Mouse (Mus musculus) liver, embryonic 14.5 days (tissue): ENCODE data around the gene Ube2i.

Experiments
- CTCF ChIP-seq: IDR thresholded peaks from 2 replicates; pipeline ENCODE4 v1.5.1; 2016; ENCODE audit warnings: antibody characterized with exemption, low read depth, control low read depth
- EP300 ChIP-seq: IDR thresholded peaks from 2 replicates; pipeline ENCODE4 v1.6.1; 2016; ENCODE audit warnings: antibody characterized with exemption, low read depth

DNA sequence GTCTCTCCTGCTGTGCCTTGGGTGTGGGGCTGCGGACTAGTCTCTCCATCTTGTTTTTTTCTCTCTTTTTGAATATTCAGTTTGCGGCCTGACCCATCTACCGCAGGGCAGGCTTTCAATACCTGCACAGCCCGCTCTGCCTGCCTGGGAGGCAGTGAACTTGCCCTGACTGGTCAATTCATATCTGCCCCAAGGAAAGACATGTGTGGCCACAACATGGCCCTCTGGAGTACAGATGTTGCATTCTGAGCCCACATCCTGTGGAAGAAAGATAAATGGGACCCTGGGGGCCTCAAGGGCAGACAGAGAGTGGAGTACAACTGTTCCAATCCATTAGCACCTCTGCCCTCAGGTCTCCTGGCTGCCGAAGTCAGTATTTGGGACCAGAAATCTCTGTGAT is 23.7 kb upstream of the Ube2i start, which contains the start of gene Prss34:
- TF ChIP-seq CTCF (no peak), EP300 (no peak)
